Mouse (Mus musculus) MEL (cell line): ENCODE data around the gene Tmtc2. TPM values are rescaled to one million over a fixed set of nuclear protein-coding genes. Genes with fewer than 3 reads are reported as not detected.

ENCODE experiments used
- DNase-seq: peaks from one replicate; pipeline ENCODE4 v3.0.0; 2011; ENCODE audit warnings: low read depth, low spot score
- H3K27ac ChIP-seq: 2 replicates; pipeline ENCODE4 v1.5.1; 2012; ENCODE audit warnings: low read depth, mild to moderate bottlenecking, control low read depth, low read length, moderate library complexity; ENCODE audit not compliant: control insufficient read depth
- H3K27me3 ChIP-seq, 2 experiments: fragments of 150-350 bp in 1 of 2; sonication (generic) in 1 of 2; 2 replicates each; pipeline ENCODE4 v1.6.1; 2012; ENCODE audit warnings: low read length in 2 of 2, mild to moderate bottlenecking in 2 of 2, improper control_type of control experiment in 1 of 2, moderate library complexity in 1 of 2; ENCODE audit not compliant: insufficient read depth in 2 of 2, control insufficient read depth in 1 of 2
- H3K36me3 ChIP-seq, 2 experiments: 2 replicates each; pipeline ENCODE4 v1.6.1; 2012 to 2014; ENCODE audit warnings: low read length in 2 of 2, improper control_type of control experiment in 1 of 2, inconsistent platforms in 1 of 2, mild to moderate bottlenecking in 1 of 2; ENCODE audit not compliant: insufficient read depth in 2 of 2, control insufficient read depth in 1 of 2
- H3K4me1 ChIP-seq, 2 experiments: fragments of 150-350 bp in 1 of 2; sonication (generic) in 1 of 2; 2 replicates each; pipeline ENCODE4 v1.6.1; 2012; ENCODE audit warnings: low read length in 2 of 2, improper control_type of control experiment in 1 of 2, mild to moderate bottlenecking in 1 of 2; ENCODE audit not compliant: insufficient read depth in 2 of 2, control insufficient read depth in 1 of 2
- H3K4me3 ChIP-seq, 2 experiments: fragments of 150-350 bp in 1 of 2; sonication (generic) in 1 of 2; 2 replicates each; pipeline ENCODE4 v1.5.1; 2012; ENCODE audit warnings: low read depth in 2 of 2, low read length in 2 of 2, mild to moderate bottlenecking in 2 of 2, moderate library complexity in 2 of 2, control low read depth in 1 of 2, improper control_type of control experiment in 1 of 2; ENCODE audit not compliant: control insufficient read depth in 1 of 2, insufficient read depth in 1 of 2
- H3K79me2 ChIP-seq: 2 replicates; pipeline ENCODE4 v1.6.1; 2012; ENCODE audit warnings: mild to moderate bottlenecking, low read length, moderate library complexity; ENCODE audit not compliant: control insufficient read depth, poor library complexity, insufficient read depth
- H3K9ac ChIP-seq: 2 replicates; pipeline ENCODE4 v1.6.1; 2012; ENCODE audit warnings: low read depth, mild to moderate bottlenecking, control low read depth, low read length, moderate library complexity; ENCODE audit not compliant: control insufficient read depth, poor library complexity, severe bottlenecking
- H3K9me3 ChIP-seq: fragments of 150-350 bp; sonication (generic); replicated peaks from 2 replicates; pipeline ENCODE4 v1.6.1; 2012; ENCODE audit warnings: mild to moderate bottlenecking, low read length, improper control_type of control experiment, moderate library complexity; ENCODE audit not compliant: insufficient read depth
- BHLHE40 ChIP-seq: IDR thresholded peaks from 2 replicates; pipeline ENCODE4 v1.6.1; 2012; ENCODE audit warnings: low read depth, mild to moderate bottlenecking, inconsistent platforms, low read length, improper control_type of control experiment, borderline replicate concordance
- CHD1 ChIP-seq: IDR thresholded peaks from 2 replicates; pipeline ENCODE4 v1.6.1; 2012; ENCODE audit warnings: low read depth, mild to moderate bottlenecking, inconsistent platforms, low read length, improper control_type of control experiment
- CHD2 ChIP-seq: IDR thresholded peaks from 2 replicates; pipeline ENCODE4 v1.6.1; 2011; ENCODE audit warnings: low read length, improper control_type of control experiment
- CTCF ChIP-seq, 3 experiments: IDR thresholded peaks in 2 of 3; conservative IDR thresholded peaks in 1 of 3; 2 replicates each; pipeline ENCODE4 v1.5.1; 2011 to 2012; ENCODE audit warnings: low read length in 3 of 3, low read depth in 2 of 3, mild to moderate bottlenecking in 2 of 3, improper control_type of control experiment in 1 of 3, inconsistent platforms in 1 of 3, mixed read lengths in 1 of 3, moderate library complexity in 1 of 3; ENCODE audit not compliant: control insufficient read depth in 1 of 3, insufficient read depth in 1 of 3, poor library complexity in 1 of 3, severe bottlenecking in 1 of 3
- EP300 ChIP-seq, 2 experiments: IDR thresholded peaks; 2 replicates each; pipeline ENCODE4 v1.6.1; 2011; ENCODE audit warnings: improper control_type of control experiment in 2 of 2, low read length in 2 of 2, low read depth in 1 of 2, mild to moderate bottlenecking in 1 of 2
- ETS1 ChIP-seq: IDR thresholded peaks from 2 replicates; pipeline ENCODE4 v1.6.1; 2012; ENCODE audit warnings: low read depth, mild to moderate bottlenecking, inconsistent platforms, low read length, improper control_type of control experiment, moderate library complexity
- GABPA ChIP-seq: IDR thresholded peaks from 2 replicates; pipeline ENCODE4 v1.6.1; 2012; ENCODE audit warnings: low read depth, mild to moderate bottlenecking, inconsistent platforms, low read length, improper control_type of control experiment, moderate library complexity
- KAT2A ChIP-seq: conservative IDR thresholded peaks from 2 replicates; pipeline ENCODE4 v1.6.1; 2012; ENCODE audit warnings: low read depth, low read length, improper control_type of control experiment, inconsistent platforms
- MAX ChIP-seq: IDR thresholded peaks from 2 replicates; pipeline ENCODE4 v1.6.1; 2011; ENCODE audit warnings: low read length, improper control_type of control experiment
- MAZ ChIP-seq: IDR thresholded peaks from 2 replicates; pipeline ENCODE4 v1.6.1; 2012; ENCODE audit warnings: low read depth, mild to moderate bottlenecking, inconsistent platforms, low read length, improper control_type of control experiment
- MEF2A ChIP-seq: IDR thresholded peaks from 2 replicates; pipeline ENCODE4 v1.6.1; 2014; ENCODE audit warnings: low read depth, mild to moderate bottlenecking, inconsistent platforms, low read length, improper control_type of control experiment; ENCODE audit not compliant: poor library complexity, insufficient replicate concordance, severe bottlenecking; ENCODE audit errors: extremely low read depth
- MYB ChIP-seq: IDR thresholded peaks from 2 replicates; pipeline ENCODE4 v1.6.1; 2011; ENCODE audit warnings: mild to moderate bottlenecking, low read depth, low read length, improper control_type of control experiment
- MYC ChIP-seq: IDR thresholded peaks from 2 replicates; pipeline ENCODE4 v1.6.1; 2011; ENCODE audit warnings: low read depth, mild to moderate bottlenecking, low read length, improper control_type of control experiment, moderate library complexity
- POLR2AphosphoS2 ChIP-seq: IDR thresholded peaks from 2 replicates; pipeline ENCODE4 v1.6.1; 2011; ENCODE audit warnings: low read length, improper control_type of control experiment
- POLR2AphosphoS5 ChIP-seq: IDR thresholded peaks from 2 replicates; pipeline ENCODE4 v1.6.1; 2012; ENCODE audit warnings: low read depth, borderline replicate concordance, mild to moderate bottlenecking, inconsistent platforms, low read length, moderate library complexity, mixed read lengths
- RAD21 ChIP-seq: IDR thresholded peaks from 2 replicates; pipeline ENCODE4 v1.6.1; 2011; ENCODE audit warnings: mild to moderate bottlenecking, low read depth, low read length, improper control_type of control experiment
- SMC3 ChIP-seq: IDR thresholded peaks from 2 replicates; pipeline ENCODE4 v1.6.1; 2011; ENCODE audit warnings: low read depth, low read length, improper control_type of control experiment
- TBP ChIP-seq: IDR thresholded peaks from 2 replicates; pipeline ENCODE4 v1.8.0; 2011; ENCODE audit warnings: low read depth, low read length, improper control_type of control experiment
- UBTF ChIP-seq: IDR thresholded peaks from 2 replicates; pipeline ENCODE4 v1.6.1; 2012; ENCODE audit warnings: low read depth, mild to moderate bottlenecking, inconsistent platforms, low read length, improper control_type of control experiment, moderate library complexity, borderline replicate concordance; ENCODE audit not compliant: insufficient read depth
- USF1 ChIP-seq: IDR thresholded peaks from 2 replicates; pipeline ENCODE4 v1.6.1; 2014; ENCODE audit warnings: low read depth, mild to moderate bottlenecking, inconsistent platforms, low read length, improper control_type of control experiment, moderate library complexity
- USF2 ChIP-seq, 2 experiments: IDR thresholded peaks; 2 replicates each; pipeline ENCODE4 v1.6.1; 2011 to 2012; ENCODE audit warnings: improper control_type of control experiment in 2 of 2, low read length in 2 of 2, borderline replicate concordance in 1 of 2, inconsistent platforms in 1 of 2, low read depth in 1 of 2, mild to moderate bottlenecking in 1 of 2; ENCODE audit not compliant: insufficient read depth in 1 of 2
- ZC3H11A ChIP-seq: IDR thresholded peaks from 2 replicates; pipeline ENCODE4 v1.6.1; 2012; ENCODE audit warnings: low read depth, mild to moderate bottlenecking, inconsistent platforms, low read length, improper control_type of control experiment
- ZKSCAN1 ChIP-seq: IDR thresholded peaks from 2 replicates; pipeline ENCODE4 v1.6.1; 2012; ENCODE audit warnings: low read depth, mild to moderate bottlenecking, inconsistent platforms, low read length, improper control_type of control experiment, moderate library complexity
- ZNF384 ChIP-seq: IDR thresholded peaks from 2 replicates; pipeline ENCODE4 v1.6.1; 2012; ENCODE audit warnings: low read depth, mild to moderate bottlenecking, inconsistent platforms, low read length, improper control_type of control experiment
- polyA plus RNA-seq, 2 experiments: library from polyadenylated mRNA; stranded (reverse) in 1 of 2; unstranded in 1 of 2; fragments of >175 nt in 1 of 2; fragments of >200 nt in 1 of 2; gene quantifications; 2 replicates each; pipeline versions ENCODE4 v1.2.1 to v1.2.4; 2012; ENCODE audit warnings: low replicate concordance in 2 of 2, low read depth in 1 of 2; ENCODE audit not compliant: insufficient read length in 2 of 2, insufficient read depth in 1 of 2, missing spikeins in 1 of 2
- total RNA-seq: library from RNA; depleted of rRNA; stranded (reverse); fragments of 300-350 nt; gene quantifications from 2 replicates; pipeline ENCODE4 v1.2.3, GENCODE M21; 2012

The Tmtc2 gene
- total and polyA plus RNA-seq, 3 experiments, result not detected

DNA sequence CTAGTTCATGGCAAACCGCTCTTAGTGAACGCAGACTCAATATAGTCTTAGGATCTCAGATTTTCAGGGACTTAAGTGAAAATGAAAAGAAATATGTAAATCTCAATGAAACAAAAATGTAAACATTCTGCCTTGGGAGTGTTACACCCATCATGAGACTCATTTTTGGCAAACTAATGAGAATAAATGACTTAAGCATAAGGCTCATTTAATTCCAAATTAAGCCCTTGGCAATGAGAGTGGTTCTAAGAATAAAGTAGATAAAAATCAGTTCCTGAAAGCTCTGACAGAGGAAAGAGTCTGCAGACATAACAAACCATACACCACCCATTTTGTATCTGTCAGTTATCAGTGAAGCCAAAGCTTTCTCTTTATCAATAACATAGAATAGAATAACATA is 196.5 kb downstream of the Tmtc2 start:
- no peaks in the 10 kb centered on the region for H3K4me1 ChIP-seq
- no peaks in the 10 kb centered on the region for H3K9me3 ChIP-seq
- H3K27me3 ChIP-seq, result no peaks in the 10 kb centered on the region
- DNase-seq, result no peak
- no peak overlapping the region for H3K27ac ChIP-seq
- H3K4me3 ChIP-seq, result no peak overlapping the region
- TF ChIP-seq UBTF (no peak), USF1 (no peak), CHD1 (no peak)
- H3K79me2 ChIP-seq, result no peaks in the 10 kb centered on the region
- no peaks in the 10 kb centered on the region for H3K36me3 ChIP-seq
- no peak overlapping the region for H3K9ac ChIP-seq

DNA sequence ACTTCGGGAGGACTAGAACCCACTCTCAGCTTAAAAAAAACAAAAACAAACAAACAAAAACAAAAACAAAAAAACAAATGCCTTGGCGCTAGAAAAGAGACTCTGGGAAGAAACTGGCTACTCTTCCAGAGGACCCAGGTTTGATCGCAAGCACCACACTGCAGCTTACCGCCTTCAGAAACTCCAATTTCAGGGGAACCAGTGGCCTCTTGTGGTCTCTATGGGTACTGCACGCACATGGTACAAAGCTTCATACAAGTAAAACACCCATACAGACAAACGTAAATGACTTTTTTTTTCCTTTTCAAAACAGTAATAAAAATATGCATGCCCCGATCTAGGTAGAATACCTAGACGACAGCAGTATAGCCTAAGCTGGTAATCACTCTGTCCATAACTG is 201.0 kb downstream of the Tmtc2 start:
- TF ChIP-seq TBP, result no peak
- no peak for TF ChIP-seq MAX
- peak; percentile 40 for TF ChIP-seq RAD21
- no peak for TF ChIP-seq EP300 (IDR thresholded peaks at IDR 0.05; ENCODE audit: low read depth in 1 of 2, low read length in 2 of 2)
- no peak for TF ChIP-seq USF2 (IDR thresholded peaks at IDR 0.05; ENCODE audit: borderline replicate concordance in 1 of 2, insufficient read depth in 1 of 2, low read depth in 1 of 2, low read length in 2 of 2)
- TF ChIP-seq ZC3H11A, result no peak
- no peak for TF ChIP-seq ETS1
- TF ChIP-seq SMC3, result peak; percentile 38
- no peak for TF ChIP-seq GABPA
- TF ChIP-seq CTCF (IDR thresholded peaks at IDR 0.05 in 2 of 3, conservative IDR thresholded peaks at IDR 0.05 in 1 of 3; ENCODE audit: control insufficient read depth in 1 of 3, insufficient read depth in 1 of 3, low read depth in 2 of 3, low read length in 3 of 3, poor library complexity in 1 of 3, severe bottlenecking in 1 of 3), result peak; percentile 34 to 46 (median 40); a peak in 5 of 6 replicates
- TF ChIP-seq MYB, result no peak
- no peak for TF ChIP-seq USF1
- TF ChIP-seq CHD2, result no peak
- DNase-seq, result peak; percentile 31
- H3K27ac ChIP-seq, result no peak overlapping the region

DNA sequence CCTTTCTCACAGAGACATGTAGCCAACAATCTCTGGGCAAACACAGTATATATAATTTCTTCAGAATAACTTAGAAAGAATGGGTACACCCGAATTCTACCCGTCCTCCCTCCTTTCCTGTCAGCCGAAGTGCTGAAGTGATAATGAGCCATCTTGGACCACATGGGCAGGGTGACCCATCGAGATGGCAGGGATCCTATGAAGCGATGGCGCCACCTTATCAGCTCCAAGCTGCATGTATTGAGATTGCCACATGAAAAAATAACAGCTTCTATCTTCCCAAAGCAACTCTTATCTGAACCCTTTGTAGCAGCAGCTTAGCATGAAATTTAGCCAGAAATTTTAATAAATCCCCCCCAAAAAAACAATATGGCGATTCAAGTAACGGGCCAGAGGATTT is 206.0 kb downstream of the Tmtc2 start:
- Histone ChIP-seq H3K4me3 (no peak overlapping the region), H3K79me2 (no peaks in the 10 kb centered on the region), H3K9me3 (no peaks in the 10 kb centered on the region), H3K9ac (no peak overlapping the region), H3K36me3 (no peaks in the 10 kb centered on the region), H3K27me3 (no peaks in the 10 kb centered on the region), H3K27ac (no peak overlapping the region), H3K4me1 (no peaks in the 10 kb centered on the region)
- TF ChIP-seq GABPA (no peak), MYC (no peak), POLR2AphosphoS5 (no peak), MYB (no peak), ZKSCAN1 (no peak), ETS1 (no peak), MEF2A (no peak), MAX (no peak), BHLHE40 (no peak), USF2 (IDR thresholded peaks at IDR 0.05; ENCODE audit: borderline replicate concordance in 1 of 2, insufficient read depth in 1 of 2, low read depth in 1 of 2, low read length in 2 of 2) (no peak), MAZ (no peak), POLR2AphosphoS2 (no peak), KAT2A (no peak), ZNF384 (no peak)
- DNase-seq, result no peak

More for the DNA sequence above, 201.0 kb downstream of the Tmtc2 start:
- no peaks in the 10 kb centered on the region for H3K4me1 ChIP-seq
- no peak overlapping the region for H3K9ac ChIP-seq
- no peaks in the 10 kb centered on the region for H3K27me3 ChIP-seq
- no peak overlapping the region for H3K4me3 ChIP-seq
- H3K79me2 ChIP-seq, result no peaks in the 10 kb centered on the region
- H3K9me3 ChIP-seq, result no peaks in the 10 kb centered on the region
- no peaks in the 10 kb centered on the region for H3K36me3 ChIP-seq
